Mouse (Mus musculus) neural tube, embryonic 15.5 days (tissue): ENCODE data around the gene Zc2hc1b. TPM values are rescaled to one million over a fixed set of nuclear protein-coding genes. Genes with fewer than 3 reads are reported as not detected.

ENCODE experiments used
- ATAC-seq: fragments of 200-750 bp; cut with Nextera tagmentation; 2 replicates; pipeline ENCODE4 v1.8.0; 2017; ENCODE audit warnings: mild to moderate bottlenecking, moderate TSS enrichment, moderate library complexity; ENCODE audit not compliant: low FRiP score
- H3K27ac ChIP-seq: fragments of 300-500 bp; sonication (generic); replicated peaks from 2 replicates; pipeline ENCODE4 v1.5.1; 2015; ENCODE audit warnings: mild to moderate bottlenecking, inconsistent platforms
- H3K27me3 ChIP-seq: fragments of 300-500 bp; sonication (generic); replicated peaks from 2 replicates; pipeline ENCODE4 v1.6.1; 2015; ENCODE audit warnings: inconsistent platforms
- H3K36me3 ChIP-seq: fragments of 300-500 bp; sonication (generic); 2 replicates; pipeline ENCODE4 v1.6.1; 2015; ENCODE audit warnings: inconsistent platforms
- H3K4me1 ChIP-seq: fragments of 300-500 bp; sonication (generic); 2 replicates; pipeline ENCODE4 v1.6.1; 2015; ENCODE audit warnings: inconsistent platforms
- H3K4me2 ChIP-seq: fragments of 300-500 bp; sonication (generic); 2 replicates; pipeline ENCODE4 v1.6.1; 2015; ENCODE audit warnings: inconsistent platforms, mild to moderate bottlenecking, moderate library complexity
- H3K4me3 ChIP-seq: fragments of 300-500 bp; sonication (generic); replicated peaks from 2 replicates; pipeline ENCODE4 v1.5.1; 2015; ENCODE audit warnings: mild to moderate bottlenecking, inconsistent platforms
- H3K9ac ChIP-seq: fragments of 300-500 bp; sonication (generic); replicated peaks from 2 replicates; pipeline ENCODE4 v1.6.1; 2015; ENCODE audit warnings: mild to moderate bottlenecking, inconsistent platforms
- H3K9me3 ChIP-seq: fragments of 300-500 bp; sonication (generic); replicated peaks from 2 replicates; pipeline ENCODE4 v1.6.1; 2016; ENCODE audit warnings: inconsistent platforms
- WGBS: fragments of 180-500 bp; shearing (Covaris S2); methylation state at CpG from one replicate; pipeline ENCODE4 v1.1.7; 2015; ENCODE audit warnings: mixed read lengths; 5-methylcytosine and 5-hydroxymethylcytosine counted together
- polyA plus RNA-seq: library from polyadenylated mRNA; unstranded; fragments of >200 nt; fragmentation: Nextera tagmentation; extraction: Ambion mirVana; gene quantifications from 2 replicates; pipeline ENCODE4 v1.2.1, GENCODE M21; 2015

Gene Zc2hc1b
- polyA plus RNA-seq, 1 experiment from 2014 or later = not detected

GRCm38 (mm10) chr10:13170739-13171448, 6.9 kb downstream of the Zc2hc1b start:
- H3K36me3 ChIP-seq = no peaks in the 10 kb centered on the region
- H3K4me2 ChIP-seq = no peak overlapping the region
- H3K27me3 ChIP-seq = no peaks in the 10 kb centered on the region
- H3K27ac ChIP-seq = no peak overlapping the region; the same call in 1 of the 2 replicates
- no peak overlapping the region for H3K4me3 ChIP-seq
- peak; percentile 79 for ATAC-seq
- no peak overlapping the region for H3K9ac ChIP-seq
- no peaks in the 10 kb centered on the region for H3K9me3 ChIP-seq
- WGBS = 44% methylated on average over 12 of the region's 12 CpGs
- peaks cover 3% of the 10 kb centered on the region; the same call in 1 of the 2 replicates for H3K4me1 ChIP-seq

DNA sequence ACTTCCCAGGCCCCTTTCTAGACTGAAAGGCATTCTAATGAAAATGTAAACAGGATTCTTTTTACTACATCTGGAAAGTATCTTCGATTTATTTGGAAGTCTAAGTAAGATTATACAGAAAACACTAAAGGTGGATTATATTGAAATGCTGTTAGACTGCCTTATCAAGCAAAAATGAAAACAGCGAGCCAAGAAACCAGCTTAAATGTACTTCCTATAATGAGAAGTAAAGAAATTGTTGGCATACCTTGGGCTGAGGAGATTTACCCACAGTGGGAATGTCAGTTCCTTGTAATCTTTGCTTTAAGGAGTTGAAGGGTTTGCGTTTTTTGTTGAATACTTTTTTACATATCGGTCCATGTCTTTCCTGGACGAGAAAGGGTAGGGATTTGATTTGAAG, 9.4 kb downstream of the Zc2hc1b start:
- ATAC-seq = no peak
- H3K36me3 ChIP-seq = no peaks in the 10 kb centered on the region
- no peaks in the 10 kb centered on the region for H3K9me3 ChIP-seq
- H3K27ac ChIP-seq = no peak overlapping the region
- H3K27me3 ChIP-seq = no peaks in the 10 kb centered on the region
- WGBS = 92% methylated on average over 5 of the region's 5 CpGs
- H3K4me2 ChIP-seq = no peak overlapping the region
- H3K9ac ChIP-seq = no peak overlapping the region
- peaks cover 3% of the 10 kb centered on the region; the same call in 1 of the 2 replicates for H3K4me1 ChIP-seq
- H3K4me3 ChIP-seq = no peak overlapping the region

- H3K27me3 ChIP-seq = no peaks in the 10 kb centered on the region
- H3K9me3 ChIP-seq = no peaks in the 10 kb centered on the region
- WGBS = 83% methylated on average over 4 of the region's 4 CpGs
- no peak overlapping the region for H3K4me2 ChIP-seq
- H3K36me3 ChIP-seq = no peaks in the 10 kb centered on the region
- no peak overlapping the region for H3K27ac ChIP-seq
- no peak for ATAC-seq
- H3K4me1 ChIP-seq = no peaks in the 10 kb centered on the region
- H3K4me3 ChIP-seq = no peak overlapping the region
- no peak overlapping the region for H3K9ac ChIP-seq
These were observed 15.8 kb downstream of the Zc2hc1b start for GRCm38 (mm10) chr10:13162031-13162430.

DNA sequence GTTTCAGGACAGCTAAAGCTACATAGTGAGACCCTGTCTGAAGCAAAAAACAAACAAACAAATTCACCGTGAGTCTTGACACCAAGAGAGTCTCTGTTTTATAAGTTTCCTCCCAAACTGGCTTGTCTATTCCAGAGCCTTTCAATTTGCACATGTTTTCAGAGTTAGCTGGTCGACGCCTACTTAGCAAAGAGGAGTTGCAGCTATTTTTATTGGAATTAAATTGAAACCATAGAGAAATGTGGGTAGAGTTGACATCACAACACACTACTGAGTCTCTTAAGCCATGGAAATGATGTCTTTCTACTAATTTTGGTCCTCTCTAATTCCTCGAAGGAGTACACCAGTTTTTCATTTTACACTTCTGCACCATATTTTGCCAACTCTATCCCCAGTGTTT, 16.9 kb downstream of the Zc2hc1b start:
- Histone ChIP-seq H3K9ac (no peak overlapping the region), H3K27ac (no peak overlapping the region), H3K4me2 (no peak overlapping the region), H3K4me3 (no peak overlapping the region), H3K4me1 (no peaks in the 10 kb centered on the region), H3K27me3 (no peaks in the 10 kb centered on the region), H3K36me3 (no peaks in the 10 kb centered on the region), H3K9me3 (no peaks in the 10 kb centered on the region)
- WGBS = 93% methylated on average over 4 of the region's 4 CpGs
- no peak for ATAC-seq

DNA sequence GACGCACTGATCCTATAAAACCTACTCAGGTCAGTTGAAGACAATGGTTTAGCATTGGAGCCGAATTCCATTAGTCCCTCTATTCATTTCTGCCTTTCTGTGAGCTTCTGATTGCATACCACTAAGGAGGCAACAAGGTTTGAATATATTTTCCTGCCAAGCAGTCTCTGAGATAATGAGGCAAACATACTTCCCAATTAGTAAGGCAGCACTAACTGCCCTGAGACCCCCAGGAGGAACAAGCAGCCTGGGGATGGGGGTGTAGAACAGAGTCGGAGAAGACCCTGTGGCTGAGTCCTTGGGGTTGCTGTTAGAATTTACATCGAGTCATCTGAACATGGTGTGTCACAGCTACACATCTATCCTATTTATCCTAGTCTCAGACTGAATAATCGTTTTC, 22.4 kb downstream of the Zc2hc1b start:
- Histone ChIP-seq H3K9me3 (no peaks in the 10 kb centered on the region), H3K27me3 (no peaks in the 10 kb centered on the region), H3K4me3 (no peak overlapping the region), H3K36me3 (no peaks in the 10 kb centered on the region), H3K9ac (no peak overlapping the region), H3K27ac (no peak overlapping the region), H3K4me2 (no peak overlapping the region), H3K4me1 (no peaks in the 10 kb centered on the region)
- ATAC-seq = no peak
- WGBS = 79% methylated on average over 5 of the region's 5 CpGs

DNA sequence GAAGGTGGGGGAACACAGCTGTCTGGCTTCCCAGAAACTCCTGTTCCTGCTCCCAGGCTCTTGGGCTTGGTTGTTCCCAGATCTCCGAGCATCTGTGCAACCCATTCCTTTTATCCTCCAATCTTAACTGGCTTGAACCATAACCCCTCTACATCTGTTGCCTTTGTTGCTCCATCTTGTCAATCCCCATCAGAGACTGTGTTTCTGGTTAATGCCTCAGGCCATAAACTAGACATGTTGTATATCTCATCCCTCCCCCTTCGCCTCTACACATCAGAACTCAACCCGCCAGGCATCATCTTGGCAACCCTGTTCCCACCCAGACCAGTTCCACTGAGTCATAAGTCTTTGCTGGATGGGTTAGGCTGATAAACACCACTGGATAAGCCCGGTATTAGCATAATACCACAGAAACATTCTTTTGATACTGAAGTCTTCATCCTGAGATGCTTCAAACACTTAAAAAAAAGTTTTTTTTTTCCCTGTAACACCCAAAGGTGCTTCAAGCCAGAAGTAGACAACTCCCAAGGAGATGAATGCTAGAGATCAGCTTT, 24.9 kb downstream of the Zc2hc1b start:
- H3K4me3 ChIP-seq = no peak overlapping the region
- H3K36me3 ChIP-seq = no peaks in the 10 kb centered on the region
- WGBS = 81% methylated on average over 4 of the region's 4 CpGs
- no peak overlapping the region for H3K4me2 ChIP-seq
- no peak overlapping the region for H3K27ac ChIP-seq
- no peak overlapping the region for H3K9ac ChIP-seq
- no peaks in the 10 kb centered on the region for H3K27me3 ChIP-seq
- no peaks in the 10 kb centered on the region for H3K9me3 ChIP-seq
- no peak for ATAC-seq
- no peaks in the 10 kb centered on the region for H3K4me1 ChIP-seq

DNA sequence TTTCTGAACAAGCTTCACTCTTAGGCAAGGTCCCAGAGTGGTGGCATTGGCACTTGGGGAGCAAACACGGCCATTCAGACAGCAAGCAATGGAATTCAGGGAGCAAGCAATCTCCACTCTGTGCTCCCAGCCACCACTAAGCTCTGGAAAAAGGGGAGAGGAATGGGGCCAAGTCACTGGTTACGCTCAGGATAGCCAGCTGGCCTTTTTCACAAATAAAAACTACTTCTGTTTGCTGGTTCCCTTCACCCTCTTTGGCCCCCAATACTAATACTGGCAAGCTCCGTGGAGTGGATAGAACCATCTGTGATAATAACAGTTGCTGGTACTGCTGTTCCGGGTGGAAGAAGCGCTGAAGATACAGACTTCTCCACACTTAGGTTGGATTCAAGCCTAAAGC, 26.5 kb downstream of the Zc2hc1b start:
- Histone ChIP-seq H3K27me3 (no peaks in the 10 kb centered on the region), H3K36me3 (no peaks in the 10 kb centered on the region), H3K9ac (no peak overlapping the region), H3K27ac (no peak overlapping the region), H3K4me3 (no peak overlapping the region), H3K9me3 (no peaks in the 10 kb centered on the region), H3K4me1 (no peaks in the 10 kb centered on the region), H3K4me2 (no peak overlapping the region)
- WGBS = 81% methylated on average over 5 of the region's 5 CpGs
- ATAC-seq = no peak

GRCm38 (mm10) chr10:13150435-13150834, 27.4 kb downstream of the Zc2hc1b start:
- WGBS = 70% methylated on average over 3 of the region's 3 CpGs
- Histone ChIP-seq H3K4me1 (no peaks in the 10 kb centered on the region), H3K9ac (no peak overlapping the region), H3K4me3 (no peak overlapping the region), H3K9me3 (no peaks in the 10 kb centered on the region), H3K27me3 (no peaks in the 10 kb centered on the region), H3K4me2 (no peak overlapping the region), H3K36me3 (no peaks in the 10 kb centered on the region), H3K27ac (no peak overlapping the region)
- no peak for ATAC-seq

GRCm38 (mm10) chr10:13140434-13140833, 37.4 kb downstream of the Zc2hc1b start:
- Histone ChIP-seq H3K27me3 (no peaks in the 10 kb centered on the region), H3K36me3 (no peaks in the 10 kb centered on the region), H3K9me3 (no peaks in the 10 kb centered on the region), H3K9ac (no peak overlapping the region), H3K4me1 (no peaks in the 10 kb centered on the region), H3K27ac (no peak overlapping the region), H3K4me3 (no peak overlapping the region), H3K4me2 (no peak overlapping the region)
- WGBS = 85% methylated on average over 2 of the region's 2 CpGs
- ATAC-seq = no peak

DNA sequence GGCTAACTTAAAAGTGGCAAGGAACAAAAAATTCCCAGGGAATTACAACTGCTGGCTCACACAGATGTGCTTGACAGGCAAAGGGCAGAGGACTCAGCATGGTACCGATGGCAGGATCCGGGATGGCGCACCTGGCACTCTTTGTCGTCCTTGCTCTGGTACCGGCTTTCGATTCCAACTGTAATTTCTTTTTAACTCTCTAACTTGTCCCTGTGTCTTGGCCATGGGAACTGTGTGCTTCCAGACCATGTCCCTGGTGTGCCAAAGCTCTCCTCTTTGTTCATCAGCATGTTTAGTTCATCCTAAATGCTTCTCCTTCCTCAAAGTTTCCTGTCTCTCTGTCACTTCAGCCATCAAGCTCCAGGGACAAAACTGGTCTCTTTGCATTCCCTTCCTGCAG, 39.9 kb downstream of the Zc2hc1b start:
- Histone ChIP-seq H3K4me3 (no peak overlapping the region), H3K4me2 (no peak overlapping the region), H3K9ac (no peak overlapping the region), H3K27ac (no peak overlapping the region), H3K9me3 (no peaks in the 10 kb centered on the region), H3K36me3 (no peaks in the 10 kb centered on the region), H3K4me1 (no peaks in the 10 kb centered on the region), H3K27me3 (no peaks in the 10 kb centered on the region)
- 87% methylated on average over 6 of the region's 6 CpGs for WGBS
- ATAC-seq = no peak

GRCm38 (mm10) chr10:13135751-13136150, 42.1 kb downstream of the Zc2hc1b start:
- Histone ChIP-seq H3K27ac (no peak overlapping the region), H3K4me2 (no peak overlapping the region), H3K9ac (no peak overlapping the region), H3K27me3 (no peaks in the 10 kb centered on the region), H3K9me3 (no peaks in the 10 kb centered on the region), H3K36me3 (no peaks in the 10 kb centered on the region), H3K4me1 (no peaks in the 10 kb centered on the region), H3K4me3 (no peak overlapping the region)
- 96% methylated on average over 7 of the region's 7 CpGs for WGBS
- no peak for ATAC-seq

DNA sequence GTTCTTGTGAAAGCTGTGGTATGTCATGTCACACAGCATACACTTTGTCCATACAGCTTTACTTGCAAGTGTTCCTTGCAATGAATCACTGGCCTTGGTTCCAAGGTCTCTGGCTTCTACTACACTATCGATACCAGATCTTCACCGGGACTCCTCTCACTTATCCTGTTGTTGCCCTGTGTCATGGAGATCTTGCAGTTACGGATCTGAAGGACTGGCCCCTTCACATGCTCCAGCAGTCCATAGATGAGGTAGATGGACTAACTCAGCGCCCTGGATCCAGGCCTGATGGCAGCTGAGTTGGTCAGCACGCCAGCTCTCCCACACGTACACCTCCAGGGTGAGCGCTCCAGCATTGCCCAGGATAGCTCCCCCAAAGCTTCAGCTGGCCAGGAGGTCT, 42.5 kb downstream of the Zc2hc1b start:
- no peak for ATAC-seq
- Histone ChIP-seq H3K27me3 (no peaks in the 10 kb centered on the region), H3K36me3 (no peaks in the 10 kb centered on the region), H3K9ac (no peak overlapping the region), H3K4me2 (no peak overlapping the region), H3K9me3 (no peaks in the 10 kb centered on the region), H3K27ac (no peak overlapping the region), H3K4me3 (no peak overlapping the region), H3K4me1 (no peaks in the 10 kb centered on the region)
- WGBS = 96% methylated on average over 7 of the region's 7 CpGs
